Mouse (Mus musculus): ENCODE data around the gene Mtus2.

Mtus2 gene

GRCm38 (mm10) chr5:148180590-148181307 lies 223.6 kb downstream of the Mtus2 start:
- peak; percentile 15 to 23 for DNase-seq (ENCODE audit: low spot score in 2 of 2)

- DNase-seq (ENCODE audit: low spot score in 2 of 2): no peak
Observed at GRCm38 (mm10) chr5:148181308-148181630, 224.1 kb downstream of the Mtus2 start.

GRCm38 (mm10) chr5:148181901-148182300 lies 224.8 kb downstream of the Mtus2 start:
- DNase-seq (ENCODE audit: low spot score in 2 of 2): no peak

GRCm38 (mm10) chr5:148185898-148186297 lies 228.8 kb downstream of the Mtus2 start:
- no peak for DNase-seq (ENCODE audit: low spot score in 2 of 2)

- no peak for DNase-seq (ENCODE audit: low spot score in 2 of 2)
Observed at GRCm38 (mm10) chr5:148191416-148191815, 234.3 kb downstream of the Mtus2 start.

GRCm38 (mm10) chr5:148211831-148212230 lies 254.7 kb downstream of the Mtus2 start:
- DNase-seq (ENCODE audit: low spot score in 2 of 2): no peak

GRCm38 (mm10) chr5:148216786-148217185 lies 259.7 kb downstream of the Mtus2 start:
- no peak for DNase-seq (ENCODE audit: low spot score in 2 of 2)

GRCm38 (mm10) chr5:148222898-148223297 lies 265.8 kb downstream of the Mtus2 start:
- no peak for DNase-seq (ENCODE audit: low spot score in 2 of 2)

GRCm38 (mm10) chr5:148224004-148224403 lies 266.9 kb downstream of the Mtus2 start:
- DNase-seq (ENCODE audit: low spot score in 2 of 2): no peak

- no peak for DNase-seq (ENCODE audit: low spot score in 2 of 2)
Observed at GRCm38 (mm10) chr5:148233714-148234113, 276.6 kb downstream of the Mtus2 start.

GRCm38 (mm10) chr5:148236616-148237015 lies 279.5 kb downstream of the Mtus2 start:
- peak in 1 of 2 experiments; percentile 27 for DNase-seq (ENCODE audit: low spot score in 2 of 2)

GRCm38 (mm10) chr5:148239067-148239466 lies 281.9 kb downstream of the Mtus2 start:
- DNase-seq (ENCODE audit: low spot score in 2 of 2): peak in 1 of 2 experiments; percentile 25

- DNase-seq (ENCODE audit: low spot score in 2 of 2): no peak
Observed at GRCm38 (mm10) chr5:148239757-148240156, 282.6 kb downstream of the Mtus2 start.

- peak; percentile 87 to 91 for DNase-seq (ENCODE audit: low spot score in 2 of 2)
Observed at GRCm38 (mm10) chr5:148241932-148242331, 284.8 kb downstream of the Mtus2 start.

- no peak for DNase-seq (ENCODE audit: low spot score in 2 of 2)
Observed at GRCm38 (mm10) chr5:148244471-148244870, 287.4 kb downstream of the Mtus2 start.

GRCm38 (mm10) chr5:148245386-148245785 lies 288.3 kb downstream of the Mtus2 start:
- DNase-seq (ENCODE audit: low spot score in 2 of 2): no peak

GRCm38 (mm10) chr5:148248236-148248635 lies 291.1 kb downstream of the Mtus2 start:
- DNase-seq (ENCODE audit: low spot score in 2 of 2): no peak

GRCm38 (mm10) chr5:148251847-148252246 lies 294.7 kb downstream of the Mtus2 start:
- no peak for DNase-seq (ENCODE audit: low spot score in 2 of 2)

GRCm38 (mm10) chr5:148262016-148262415 lies 304.9 kb downstream of the Mtus2 start:
- no peak for DNase-seq (ENCODE audit: low spot score in 2 of 2)

- peak; percentile 73 to 75 for DNase-seq (ENCODE audit: low spot score in 2 of 2)
Observed at GRCm38 (mm10) chr5:148264819-148265707, 307.9 kb downstream of the Mtus2 start.

GRCm38 (mm10) chr5:148266841-148267240 lies 309.7 kb downstream of the Mtus2 start:
- DNase-seq (ENCODE audit: low spot score in 2 of 2): no peak

GRCm38 (mm10) chr5:148267446-148267845 lies 310.3 kb downstream of the Mtus2 start:
- no peak for DNase-seq (ENCODE audit: low spot score in 2 of 2)

GRCm38 (mm10) chr5:148272065-148272464 lies 314.9 kb downstream of the Mtus2 start:
- no peak for DNase-seq (ENCODE audit: low spot score in 2 of 2)
